Mouse (Mus musculus) G1E (cell line): ENCODE data around the gene Avpi1.

ENCODE experiments used
- CTCF ChIP-seq: IDR thresholded peaks from 2 replicates; pipeline ENCODE4 v1.5.1; 2012; ENCODE audit warnings: low read depth, low read length, inconsistent platforms, mixed read lengths
- GATA1 ChIP-seq: IDR thresholded peaks from 2 replicates; pipeline ENCODE4 v1.6.1; 2012; ENCODE audit warnings: borderline replicate concordance, low read length, inconsistent platforms, mixed read lengths
- POLR2AphosphoS5 ChIP-seq: IDR thresholded peaks from 2 replicates; pipeline ENCODE4 v1.6.1; 2012; ENCODE audit warnings: low read depth, low read length, inconsistent platforms; ENCODE audit not compliant: insufficient replicate concordance
- TAL1 ChIP-seq: conservative IDR thresholded peaks from 2 replicates; pipeline ENCODE4 v1.6.1; 2012; ENCODE audit warnings: low read depth, low read length, inconsistent platforms, mixed read lengths

DNA sequence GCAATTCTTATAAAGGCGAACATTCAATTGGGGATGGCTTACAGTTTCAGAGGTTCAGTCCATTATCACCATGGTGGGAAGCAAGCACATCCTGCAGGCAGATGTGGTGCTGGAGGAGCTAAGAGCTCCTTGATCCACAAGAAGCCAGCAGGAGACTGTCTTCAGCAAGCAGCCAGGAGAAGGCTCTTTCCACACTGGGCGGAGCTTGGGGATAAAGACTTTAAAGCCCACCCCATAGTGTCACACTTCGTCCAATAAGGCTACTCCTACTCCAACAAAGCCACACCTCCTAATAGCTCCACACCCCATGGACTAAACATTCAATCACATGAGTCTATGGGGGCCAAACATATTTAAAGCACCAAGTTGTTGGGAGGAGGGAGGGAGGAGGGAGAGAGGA is 13.1 kb upstream of the Avpi1 start:
- no peak for TF ChIP-seq CTCF
- no peak for TF ChIP-seq POLR2AphosphoS5
- no peak for TF ChIP-seq TAL1
- TF ChIP-seq GATA1, result no peak
